Mouse (Mus musculus) forebrain, embryonic 14.5 days (tissue): ENCODE measurements around the gene Psmb3. TPM values are rescaled to one million over a fixed set of nuclear protein-coding genes. Genes with fewer than 3 reads are reported as not detected.
"Not testable (repeated sequence)": the region's sequence is repeated elsewhere in the genome, so short reads cannot be mapped to it uniquely, and the experiment has no call there.

ENCODE experiments used
- ATAC-seq: fragments of 200-750 bp; cut with Nextera tagmentation; 2 replicates; pipeline ENCODE4 v1.8.0; 2017; ENCODE audit warnings: mild to moderate bottlenecking, moderate library complexity
- DNase-seq: peaks from one replicate; pipeline ENCODE4 v3.0.0-alpha.2; 2015; ENCODE audit warnings: low spot score
- H3K27ac ChIP-seq: fragments of 300-500 bp; sonication (generic); 2 replicates; pipeline ENCODE4 v1.5.1; 2014; ENCODE audit warnings: low read depth, mild to moderate bottlenecking, control low read depth, low read length, moderate library complexity
- H3K27me3 ChIP-seq: fragments of 300-500 bp; sonication (generic); replicated peaks from 2 replicates; pipeline ENCODE4 v1.6.1; 2014; ENCODE audit warnings: low read length, control low read depth, mixed read lengths; ENCODE audit not compliant: control insufficient read depth, insufficient read depth
- H3K36me3 ChIP-seq: fragments of 300-500 bp; sonication (generic); 2 replicates; pipeline ENCODE4 v1.6.1; 2014; ENCODE audit warnings: low read length, control low read depth; ENCODE audit not compliant: control insufficient read depth, insufficient read depth
- H3K4me1 ChIP-seq: fragments of 300-500 bp; sonication (generic); 2 replicates; pipeline ENCODE4 v1.6.1; 2014; ENCODE audit warnings: antibody characterized with exemption, low read length, control low read depth; ENCODE audit not compliant: control insufficient read depth, insufficient read depth
- H3K4me2 ChIP-seq: fragments of 300-500 bp; sonication (generic); 2 replicates; pipeline ENCODE4 v1.6.1; 2014; ENCODE audit warnings: mild to moderate bottlenecking, control low read depth, low read length
- H3K4me3 ChIP-seq: fragments of 300-500 bp; sonication (generic); 2 replicates; pipeline ENCODE4 v1.5.1; 2014; ENCODE audit warnings: low read depth, low read length, control low read depth
- H3K9ac ChIP-seq: fragments of 300-500 bp; sonication (generic); 2 replicates; pipeline ENCODE4 v1.6.1; 2014; ENCODE audit warnings: mild to moderate bottlenecking, low read length, control low read depth, moderate library complexity
- H3K9me3 ChIP-seq: fragments of 300-500 bp; sonication (generic); replicated peaks from 2 replicates; pipeline ENCODE4 v1.6.1; 2016; ENCODE audit warnings: low read length, control low read depth, mixed read lengths; ENCODE audit not compliant: control insufficient read depth
- WGBS: fragments of 180-500 bp; shearing (Covaris S2); extraction: QIAGEN DNeasy Blood & Tissue Kit; methylation state at CpG from one replicate; pipeline ENCODE4 v1.1.7; 2014; 5-methylcytosine and 5-hydroxymethylcytosine counted together
- polyA plus RNA-seq: library from polyadenylated mRNA; unstranded; fragments of >200 nt; fragmentation: Nextera tagmentation; extraction: Ambion mirVana; gene quantifications from 2 replicates; pipeline ENCODE4 v1.2.1, GENCODE M21; 2014

The Psmb3 gene
- polyA plus RNA-seq, 1 experiment from 2014 or later = 674 TPM

- DNase-seq (peak; percentile 91), ATAC-seq (peak; percentile 8)
- Histone ChIP-seq H3K4me1 (peaks cover 26% of the 10 kb centered on the region), H3K27me3 (no peaks in the 10 kb centered on the region), H3K4me2 (peak overlapping the region; percentile 85), H3K27ac (peak overlapping the region; percentile 78), H3K9ac (peak overlapping the region; percentile 68), H3K4me3 (peak overlapping the region; percentile 84), H3K9me3 (no peaks in the 10 kb centered on the region), H3K36me3 (peaks cover 18% of the 10 kb centered on the region)
- WGBS = under 1% methylated on average over 24 of the region's 24 CpGs
These were observed 830 bp upstream of the Psmb3 start for GRCm38 (mm10) chr11:97702393-97702745.

GRCm38 (mm10) chr11:97710067-97710466, 6.9 kb downstream of the Psmb3 start:
- not testable (repeated sequence) for H3K27ac ChIP-seq

GRCm38 (mm10) chr11:97711200-97711900, 8.2 kb downstream of the Psmb3 start:
- H3K27ac ChIP-seq = no peak overlapping the region
- no peak for ATAC-seq
- no peak for DNase-seq
- H3K36me3 ChIP-seq = peaks cover 77% of the 10 kb centered on the region
- H3K27me3 ChIP-seq = no peaks in the 10 kb centered on the region
- 86% methylated on average over 13 of the region's 13 CpGs for WGBS
- H3K4me3 ChIP-seq = no peak overlapping the region
- H3K9ac ChIP-seq = no peak overlapping the region
- H3K4me2 ChIP-seq = no peak overlapping the region
- no peaks in the 10 kb centered on the region for H3K4me1 ChIP-seq
- no peaks in the 10 kb centered on the region for H3K9me3 ChIP-seq

More at GRCm38 (mm10) chr11:97710067-97710466, 6.9 kb downstream of the Psmb3 start:
- H3K27me3 ChIP-seq, ATAC-seq, DNase-seq, H3K4me1 ChIP-seq, H3K4me3 ChIP-seq, H3K4me2 ChIP-seq, H3K9me3 ChIP-seq, H3K9ac ChIP-seq: not testable (repeated sequence)
- H3K36me3 ChIP-seq = peaks cover 80% of the 10 kb centered on the region
- WGBS = 68% methylated on average over 2 of the region's 2 CpGs

GRCm38 (mm10) chr11:97712286-97712685, 9.1 kb downstream of the Psmb3 start:
- no peaks in the 10 kb centered on the region for H3K4me1 ChIP-seq
- H3K27me3 ChIP-seq = no peaks in the 10 kb centered on the region
- H3K27ac ChIP-seq = no peak overlapping the region
- H3K9me3 ChIP-seq = no peaks in the 10 kb centered on the region
- ATAC-seq = no peak
- no peak overlapping the region for H3K4me3 ChIP-seq
- DNase-seq = no peak
- H3K36me3 ChIP-seq = peaks cover 74% of the 10 kb centered on the region
- WGBS = 91% methylated on average over 15 of the region's 15 CpGs
- no peak overlapping the region for H3K9ac ChIP-seq
- H3K4me2 ChIP-seq = no peak overlapping the region

GRCm38 (mm10) chr11:97713896-97714295, 10.7 kb downstream of the Psmb3 start:
- no peak overlapping the region for H3K9ac ChIP-seq
- no peak overlapping the region for H3K27ac ChIP-seq
- no peak overlapping the region for H3K4me3 ChIP-seq
- no peak overlapping the region for H3K4me2 ChIP-seq
- ATAC-seq (no peak), DNase-seq (no peak)
- WGBS = 87% methylated on average over 8 of the region's 8 CpGs
- H3K27me3 ChIP-seq = no peaks in the 10 kb centered on the region
- H3K4me1 ChIP-seq = no peaks in the 10 kb centered on the region
- peaks cover 74% of the 10 kb centered on the region for H3K36me3 ChIP-seq
- H3K9me3 ChIP-seq = no peaks in the 10 kb centered on the region

GRCm38 (mm10) chr11:97714356-97714755, 11.2 kb downstream of the Psmb3 start:
- ATAC-seq = no peak
- WGBS = 98% methylated on average over 3 of the region's 3 CpGs

GRCm38 (mm10) chr11:97714784-97715760, 11.9 kb downstream of the Psmb3 start:
- Histone ChIP-seq H3K36me3 (peaks cover 80% of the 10 kb centered on the region), H3K4me3 (no peak overlapping the region), H3K4me1 (no peaks in the 10 kb centered on the region), H3K27ac (no peak overlapping the region), H3K4me2 (no peak overlapping the region), H3K27me3 (no peaks in the 10 kb centered on the region), H3K9ac (no peak overlapping the region), H3K9me3 (no peaks in the 10 kb centered on the region)
- no peak for DNase-seq
- 91% methylated on average over 14 of the region's 14 CpGs for WGBS
- ATAC-seq = no peak

More at GRCm38 (mm10) chr11:97714356-97714755, 11.2 kb downstream of the Psmb3 start:
- H3K27me3 ChIP-seq = no peaks in the 10 kb centered on the region
- H3K4me1 ChIP-seq = no peaks in the 10 kb centered on the region
- no peak overlapping the region for H3K9ac ChIP-seq
- H3K27ac ChIP-seq = no peak overlapping the region
- H3K9me3 ChIP-seq = no peaks in the 10 kb centered on the region
- no peak for DNase-seq
- peaks cover 74% of the 10 kb centered on the region for H3K36me3 ChIP-seq
- no peak overlapping the region for H3K4me3 ChIP-seq
- no peak overlapping the region for H3K4me2 ChIP-seq

- Histone ChIP-seq H3K9me3 (no peaks in the 10 kb centered on the region), H3K9ac (no peak overlapping the region), H3K4me2 (no peak overlapping the region), H3K27me3 (no peaks in the 10 kb centered on the region), H3K4me3 (no peak overlapping the region), H3K4me1 (no peaks in the 10 kb centered on the region), H3K36me3 (peaks cover 86% of the 10 kb centered on the region), H3K27ac (no peak overlapping the region)
- ATAC-seq = no peak
- no peak for DNase-seq
- 90% methylated on average over 8 of the region's 8 CpGs for WGBS
These were observed 12.8 kb downstream of the Psmb3 start for GRCm38 (mm10) chr11:97716021-97716420.
